Mouse (Mus musculus): ENCODE measurements around the gene Zg16. TPM values are rescaled to one million over a fixed set of nuclear protein-coding genes. Genes with fewer than 3 reads are reported as not detected.
"Not testable (repeated sequence)": the region's sequence is repeated elsewhere in the genome, so short reads cannot be mapped to it uniquely, and the experiment has no call there.

Gene Zg16
- total RNA-seq (2021) = not detected
- long read RNA-seq, experiment 1 = 0 reads
- long read RNA-seq, experiment 2 = 0 reads

GRCm38 (mm10) chr7:127087278-127088010, at the start of gene Zg16:
TSS of gene Zg16 (minus strand) at chr7:127087328.
- not testable (repeated sequence) for DNase-seq

GRCm38 (mm10) chr7:127136181-127137071, 49.3 kb upstream of the Zg16 start:
- DNase-seq = no peak

DNA sequence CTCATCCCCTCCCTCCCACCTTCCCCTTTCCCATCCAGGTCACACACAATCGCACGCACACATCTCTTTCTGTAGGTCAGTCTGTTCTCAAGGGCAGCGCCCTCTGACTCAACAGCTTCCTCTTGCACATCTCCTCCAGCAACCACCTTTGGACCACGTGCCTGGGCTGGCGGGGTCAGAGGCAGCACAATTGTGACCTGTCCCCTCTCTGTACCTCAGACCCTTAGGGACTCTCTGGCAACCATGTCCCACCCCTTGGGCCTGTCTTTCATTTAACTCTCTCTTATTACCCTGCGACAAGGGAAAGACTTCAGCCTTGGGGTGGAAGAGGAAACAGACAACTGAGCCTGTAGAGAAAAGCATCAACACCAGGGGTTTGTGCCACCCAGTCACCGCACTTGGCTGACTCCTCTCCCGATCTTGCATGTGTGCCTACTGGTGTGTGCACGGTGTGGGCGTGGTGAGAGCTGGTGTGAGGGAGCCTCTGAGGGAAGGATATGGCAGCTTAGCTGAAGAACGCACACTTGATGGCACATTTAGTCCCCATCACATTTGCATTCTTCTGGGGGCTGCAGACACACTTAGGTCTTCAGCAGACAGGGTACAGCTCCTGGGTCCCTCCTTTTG, 47.8 kb upstream of the Zg16 start:
- no peak for DNase-seq

DNA sequence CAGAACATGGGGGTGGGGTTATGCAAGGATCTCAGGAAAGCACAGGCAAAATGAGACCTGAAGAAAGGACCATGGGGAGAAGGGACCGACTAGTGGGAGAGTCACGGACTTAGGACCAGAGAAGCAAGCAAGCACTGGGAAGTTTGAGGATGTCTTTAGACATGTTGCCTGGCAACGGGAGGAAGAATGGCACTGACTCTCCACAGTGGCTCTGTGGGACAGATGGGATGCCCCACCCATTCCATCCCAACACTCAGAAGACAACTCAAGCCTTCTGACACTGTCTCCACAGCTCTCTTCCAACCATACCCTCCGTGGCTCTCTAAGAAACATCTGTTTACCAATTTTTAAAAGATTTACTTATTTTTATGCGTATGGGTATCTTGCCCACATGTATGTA, 46.0 kb upstream of the Zg16 start:
- no peak for DNase-seq

DNA sequence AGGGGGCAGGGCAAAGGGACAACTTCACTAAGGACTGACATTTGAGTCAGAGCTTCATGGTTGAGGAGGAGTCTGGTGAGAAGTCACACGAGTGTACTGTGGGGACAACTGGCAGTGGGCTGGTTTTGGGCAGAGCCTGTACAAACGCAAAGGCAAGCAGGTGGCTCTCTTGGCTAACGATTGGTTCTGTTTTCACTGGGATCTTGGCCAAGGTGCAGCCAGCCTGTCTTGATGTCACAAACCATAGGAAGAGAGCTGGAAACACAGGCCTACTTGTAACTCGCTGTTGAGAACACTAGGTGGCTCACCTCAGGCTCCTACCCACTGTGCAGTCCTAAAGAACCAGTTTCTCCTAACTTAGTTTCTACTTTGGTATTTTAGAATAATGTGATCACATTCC, 42.5 kb upstream of the Zg16 start:
- DNase-seq = no peak

GRCm38 (mm10) chr7:127121911-127122270, 34.8 kb upstream of the Zg16 start, which contains the start of gene Qprt:
TSS of gene Qprt (minus strand) at chr7:127122226.
- no peak for DNase-seq

- DNase-seq = peak; percentile 41
Measured at GRCm38 (mm10) chr7:127121061-127121910, 34.2 kb upstream of the Zg16 start.

DNA sequence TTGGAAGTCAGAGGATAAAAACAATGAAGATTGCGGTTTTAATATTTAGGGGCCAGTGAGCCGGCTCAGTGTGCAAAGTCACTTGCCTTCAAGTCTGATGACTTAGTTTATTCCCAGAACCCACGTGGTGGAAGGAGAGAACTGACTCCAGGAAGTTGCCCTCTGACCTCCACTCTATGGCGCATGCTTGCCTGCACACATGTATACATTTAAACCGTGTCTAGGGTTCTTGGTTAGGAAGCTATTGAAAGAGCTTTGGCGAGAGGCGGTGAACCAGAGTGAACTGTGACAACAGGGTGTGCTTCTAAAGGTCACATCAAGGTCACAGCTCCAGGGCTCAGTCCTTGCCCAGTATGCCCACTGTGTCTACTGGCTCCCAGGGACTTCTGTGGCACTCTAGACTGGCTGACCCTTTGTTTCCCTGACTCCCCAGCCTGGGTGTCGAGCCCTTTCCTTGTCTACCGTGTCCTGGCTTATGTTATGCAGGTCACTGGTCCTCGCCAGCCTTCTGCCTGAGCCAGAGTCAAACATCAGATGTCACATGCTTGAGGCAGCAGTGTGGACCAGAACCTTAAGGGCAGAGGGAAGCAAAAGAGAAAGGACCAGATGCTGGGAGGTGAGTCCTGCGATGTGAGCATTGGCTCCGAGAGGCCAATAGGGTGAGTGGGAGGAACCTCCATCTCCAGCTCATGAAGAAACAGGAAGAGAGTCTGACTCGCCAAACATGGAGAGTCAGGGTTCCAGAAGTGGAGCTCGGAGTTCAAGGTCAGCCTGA, 31.7 kb upstream of the Zg16 start:
- DNase-seq = no peak

DNA sequence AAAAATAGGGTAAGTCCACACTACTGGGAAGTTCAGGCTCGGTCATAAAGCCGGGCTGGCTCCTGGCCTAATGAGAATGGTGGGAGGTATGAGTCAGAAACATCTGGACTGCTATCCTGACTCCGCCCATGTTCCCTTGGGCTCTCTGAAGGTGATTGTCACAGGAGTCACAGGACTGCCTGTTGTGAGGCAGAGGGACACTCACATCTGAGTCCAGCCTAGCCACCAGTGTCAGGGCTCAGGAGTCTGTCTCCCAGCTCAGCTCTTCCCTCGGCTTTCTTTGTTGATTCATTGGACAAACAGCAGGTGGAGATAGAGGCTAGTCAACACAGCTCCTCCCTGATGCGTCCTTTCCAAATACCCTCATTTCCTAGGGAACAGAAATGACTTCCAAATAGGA, 30.8 kb upstream of the Zg16 start:
- DNase-seq = no peak

- no peak for DNase-seq
Measured at GRCm38 (mm10) chr7:127116331-127116935, 29.3 kb upstream of the Zg16 start.

DNA sequence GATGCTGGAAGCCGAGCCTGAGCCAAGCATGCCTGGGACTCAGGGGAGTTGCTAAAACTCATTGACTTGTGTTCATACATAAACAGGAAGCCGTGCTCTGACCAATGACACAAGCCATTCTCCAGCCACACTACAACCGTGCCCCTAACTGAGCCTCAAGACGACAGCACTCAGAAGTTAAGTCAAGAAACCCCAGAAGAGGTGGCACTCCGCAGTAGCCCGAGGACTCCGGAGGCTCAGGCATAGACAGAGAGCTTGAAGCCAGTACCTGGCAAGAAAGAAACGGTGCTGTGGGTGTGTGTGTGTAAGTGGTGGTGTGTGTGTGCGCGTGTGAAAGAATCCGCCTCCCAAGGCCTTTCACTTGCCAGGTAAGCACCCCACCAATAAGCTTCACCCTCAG, 27.8 kb upstream of the Zg16 start:
- DNase-seq = no peak

GRCm38 (mm10) chr7:127113614-127114259, 26.6 kb upstream of the Zg16 start:
- no peak for DNase-seq

DNA sequence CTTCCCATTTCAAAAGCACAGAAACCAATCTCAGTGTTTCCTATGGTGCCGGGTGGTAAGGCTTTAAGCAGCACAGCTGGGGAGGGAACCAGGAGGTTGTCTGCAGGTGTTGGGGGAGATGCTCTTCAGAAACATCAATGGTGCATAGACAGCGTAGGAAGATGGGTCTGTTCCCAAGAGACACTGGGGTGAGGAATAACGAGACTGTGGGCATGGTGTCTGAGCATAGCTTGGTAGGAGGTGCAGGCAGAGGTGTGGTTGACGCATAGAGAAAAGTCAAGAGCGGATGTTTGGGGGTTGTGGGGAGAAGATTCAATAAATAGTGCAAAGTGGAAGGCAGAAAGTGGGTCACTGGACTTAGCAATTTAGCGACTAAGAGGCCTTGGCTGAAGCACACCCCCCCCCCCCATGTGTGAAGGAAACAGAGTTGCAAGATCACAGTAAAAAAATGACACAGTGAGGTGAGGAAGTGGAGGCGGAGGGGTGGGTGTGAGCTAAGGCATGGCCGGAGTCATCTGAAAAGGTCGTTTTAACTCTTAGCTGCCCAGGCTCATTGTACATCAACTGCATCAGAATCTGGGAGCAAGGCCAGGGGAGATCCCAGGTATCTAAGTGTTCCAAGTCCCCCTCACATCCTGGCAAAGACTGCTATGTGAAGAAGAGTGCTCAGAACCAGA, 25.9 kb upstream of the Zg16 start:
- DNase-seq = no peak

DNA sequence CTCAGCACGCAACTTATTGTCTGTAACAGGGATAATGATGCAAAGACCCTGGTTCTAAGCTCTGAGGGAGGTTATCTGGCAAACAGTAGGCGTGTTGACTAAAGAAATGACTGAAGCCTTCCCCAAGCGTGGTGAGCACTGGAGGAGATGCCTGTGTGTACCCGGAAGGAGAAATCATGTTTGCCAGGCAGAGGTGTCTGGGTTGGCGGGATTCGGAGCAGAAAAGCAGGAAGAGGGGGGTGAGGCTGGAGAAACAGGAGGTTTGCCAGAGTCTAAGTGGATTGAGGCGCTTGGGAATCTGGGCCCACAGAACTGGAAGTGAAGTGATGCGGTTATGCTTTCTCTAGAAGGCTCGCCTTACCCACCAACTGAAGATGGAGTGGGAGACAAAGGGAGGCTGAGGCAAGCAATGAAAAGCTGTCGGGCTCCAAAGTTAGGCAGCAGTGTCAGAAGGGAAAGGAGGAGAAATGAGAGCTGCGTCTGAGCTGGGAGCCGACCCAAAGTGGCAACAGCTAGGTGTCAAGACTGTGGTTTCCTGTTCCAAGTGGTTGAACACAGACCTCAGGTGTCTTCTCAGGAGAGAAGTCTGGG, 25.2 kb upstream of the Zg16 start:
- DNase-seq = no peak

DNA sequence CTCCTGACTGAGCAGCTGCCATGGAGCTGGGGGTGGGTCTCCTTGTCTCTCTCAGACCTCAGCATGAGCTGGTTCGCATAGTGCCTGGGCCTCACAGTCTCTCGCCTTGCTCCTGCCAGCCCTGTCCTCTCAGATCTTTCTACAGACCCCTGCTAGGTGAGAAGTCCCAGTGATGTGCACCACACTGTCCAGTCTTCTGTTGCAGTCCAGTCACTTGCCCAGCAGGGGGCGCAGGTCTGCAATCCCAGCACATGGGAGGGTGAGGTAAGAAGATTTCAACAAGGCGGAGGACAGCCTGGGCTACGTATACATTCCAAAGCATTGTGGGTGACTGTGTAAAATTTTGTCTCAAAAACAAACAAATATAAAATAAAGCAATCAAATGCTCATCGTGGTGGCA, 24.3 kb upstream of the Zg16 start:
- peak; percentile 61 for DNase-seq

DNA sequence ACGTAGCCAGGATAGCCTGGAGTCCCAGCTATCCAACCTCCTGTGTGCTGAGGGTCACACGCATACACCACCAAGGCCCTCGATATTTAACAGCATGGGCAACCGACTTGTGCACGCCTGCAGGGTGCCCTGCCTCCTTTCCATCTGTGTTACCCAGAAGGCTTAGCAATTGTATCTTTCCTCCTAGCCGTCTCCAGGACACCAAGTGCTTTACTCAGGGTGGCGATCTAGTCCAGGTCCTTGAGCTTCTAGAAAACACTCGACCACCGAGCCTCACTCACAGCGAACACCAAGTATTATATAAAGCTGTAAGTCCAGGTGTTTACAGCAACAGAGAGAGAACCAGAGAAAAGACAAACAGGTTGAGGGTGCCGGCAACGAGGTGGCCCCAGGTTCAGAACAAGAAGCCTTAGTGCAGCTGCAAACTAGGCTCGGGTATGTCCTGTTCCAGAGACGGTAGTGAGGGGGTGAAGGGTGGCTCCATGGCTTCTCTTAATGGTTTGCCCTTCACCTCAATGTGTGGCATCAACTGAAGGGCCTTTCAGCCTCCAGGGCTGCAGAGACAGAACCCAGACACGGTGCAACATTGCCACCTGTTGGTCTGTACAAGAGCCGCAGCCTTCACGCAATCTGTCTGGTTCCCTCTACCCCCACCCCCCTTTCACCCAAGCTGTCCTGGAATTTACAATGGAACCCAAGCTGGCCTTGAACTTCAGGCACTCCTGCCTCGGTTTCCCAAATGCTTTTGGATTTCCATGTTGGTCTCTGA, 23.3 kb upstream of the Zg16 start:
- DNase-seq = peak; percentile 73

DNA sequence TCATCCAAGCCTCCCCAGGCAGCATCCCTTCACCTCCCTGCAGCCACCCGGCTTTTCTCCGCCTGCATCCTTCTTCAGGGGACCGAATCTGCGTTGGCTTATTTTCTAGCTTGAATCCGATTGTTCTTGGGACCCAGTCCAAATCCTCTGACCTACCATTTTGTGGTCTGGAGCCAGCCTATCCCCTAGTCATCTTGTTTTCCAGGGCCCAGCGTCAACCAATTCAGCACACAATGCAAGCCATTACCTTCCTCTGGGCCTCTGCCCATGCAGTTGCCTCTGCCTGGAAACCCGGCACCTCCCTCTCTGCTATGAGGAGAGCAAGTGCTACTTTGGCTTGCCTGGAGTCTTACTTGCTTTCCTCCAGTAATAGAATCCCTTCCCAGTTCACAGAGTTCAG, 18.4 kb upstream of the Zg16 start:
- no peak for DNase-seq

- DNase-seq = peak; percentile 53
Measured at GRCm38 (mm10) chr7:127104560-127105332, 17.6 kb upstream of the Zg16 start.
